Mouse (Mus musculus): ENCODE measurements around the gene Zcwpw1.
A peak's percentile ranks its signal among the peaks of the same experiment; 100 is the strongest.

Zcwpw1 gene

DNA sequence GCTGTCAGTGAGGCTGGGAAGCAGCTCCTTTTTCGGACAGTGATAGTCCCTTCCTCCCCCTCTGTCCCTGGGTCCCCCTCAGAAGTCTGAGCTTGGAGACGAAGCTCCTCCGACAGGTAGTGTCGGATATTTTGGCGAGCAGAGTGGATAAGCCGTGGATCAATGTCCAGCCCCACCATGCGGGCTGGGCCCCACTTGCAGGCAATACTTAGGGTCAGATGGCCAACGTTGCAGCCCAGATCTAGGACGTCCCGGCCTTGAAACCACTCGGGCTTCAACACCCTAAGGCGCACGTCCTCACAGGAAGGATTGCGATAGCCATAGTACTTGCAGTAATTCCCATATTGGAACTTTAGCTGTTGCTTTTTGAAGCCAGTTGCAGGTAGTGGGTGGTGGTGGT lies 3.1 kb upstream of the Zcwpw1 start:
- DNase-seq (ENCODE audit: low spot score) = no peak

DNA sequence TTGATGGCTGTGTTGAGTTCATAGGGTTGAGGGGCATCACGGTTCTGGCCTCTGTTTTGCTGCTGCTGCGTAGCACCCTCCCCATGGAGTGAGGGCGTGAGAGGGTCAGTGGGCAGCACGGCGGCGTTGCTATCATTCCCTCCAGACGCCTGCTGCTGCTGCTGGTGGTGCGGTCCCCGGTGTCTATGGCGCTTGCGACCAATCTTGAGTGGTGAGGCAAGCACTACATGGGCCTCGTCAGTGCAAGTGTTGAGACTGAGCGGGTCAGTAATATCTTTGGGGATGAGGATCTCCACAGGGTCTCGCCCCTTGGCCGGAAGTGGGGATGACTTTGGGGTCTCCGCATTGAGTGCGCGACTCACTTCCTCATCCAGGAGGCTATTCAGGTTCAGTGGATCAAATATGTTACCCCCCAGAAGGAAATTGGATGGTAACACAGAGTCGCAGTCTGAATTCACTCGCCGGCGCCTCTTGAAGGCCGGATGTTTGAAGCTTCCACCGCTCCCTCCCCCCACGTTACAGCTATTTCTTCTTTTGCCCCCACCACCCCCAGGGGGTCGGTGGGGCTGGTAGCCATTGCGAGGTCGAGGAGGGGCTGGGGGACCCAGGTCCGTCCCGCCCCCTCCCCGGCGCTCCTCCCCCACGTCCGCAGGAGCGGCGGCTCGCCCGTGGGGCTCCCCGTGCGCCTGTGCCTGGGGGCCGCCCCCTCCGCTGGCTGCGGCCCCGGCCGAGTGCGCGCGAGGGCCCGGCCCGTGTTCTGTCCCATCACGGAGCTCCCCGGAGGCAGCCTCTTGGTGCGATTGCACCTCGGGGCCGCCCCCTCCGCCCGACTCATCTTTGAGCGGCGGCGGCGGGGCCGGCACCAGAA lies 2.2 kb upstream of the Zcwpw1 start:
- no peak for DNase-seq (ENCODE audit: low spot score)

DNA sequence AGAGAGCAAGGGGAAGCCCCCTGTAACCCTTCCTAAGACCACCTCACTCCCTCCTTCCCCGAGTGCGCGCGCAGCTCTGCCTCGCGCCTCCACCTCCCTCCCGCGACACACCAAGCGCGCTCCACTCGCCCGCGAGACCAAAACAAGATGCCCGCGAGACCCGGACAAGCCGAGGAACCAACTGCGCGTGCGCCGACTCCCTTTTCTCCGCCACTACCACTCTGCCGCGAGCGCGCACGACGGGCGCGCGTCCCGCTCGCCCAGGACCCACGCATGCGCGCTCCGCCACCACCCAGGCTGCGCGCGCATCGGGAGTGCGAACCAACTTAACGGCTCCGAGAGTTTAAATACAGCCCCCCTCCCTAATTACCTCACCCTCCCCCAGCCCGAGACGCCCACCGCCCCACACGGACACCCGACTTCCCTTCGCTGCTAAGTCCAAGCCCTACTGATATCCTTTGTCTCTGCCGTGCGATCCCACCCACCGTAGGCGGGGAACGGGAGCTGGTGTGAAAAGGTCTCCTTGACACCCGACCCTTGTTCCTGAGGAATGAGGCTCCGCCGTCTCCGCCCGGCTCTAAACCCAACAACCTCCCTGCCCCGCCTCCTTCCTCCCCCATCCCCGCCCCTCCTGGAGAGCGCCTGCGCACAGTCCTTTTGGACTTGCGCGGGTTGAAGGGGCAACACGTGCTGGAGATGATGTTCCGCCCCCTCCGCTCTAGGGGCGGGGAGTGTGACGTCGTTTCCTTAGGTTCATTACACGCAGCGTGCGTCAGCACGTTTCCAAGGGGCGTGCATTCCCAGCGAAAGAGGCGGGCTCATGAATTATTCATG lies 1.3 kb upstream of the Zcwpw1 start:
- peak; percentile 100 for DNase-seq (ENCODE audit: low spot score)

GRCm38 (mm10) chr5:137788171-137788570 lies 573 bp downstream of the Zcwpw1 start:
- peak; percentile 60 for DNase-seq (ENCODE audit: low spot score)

DNA sequence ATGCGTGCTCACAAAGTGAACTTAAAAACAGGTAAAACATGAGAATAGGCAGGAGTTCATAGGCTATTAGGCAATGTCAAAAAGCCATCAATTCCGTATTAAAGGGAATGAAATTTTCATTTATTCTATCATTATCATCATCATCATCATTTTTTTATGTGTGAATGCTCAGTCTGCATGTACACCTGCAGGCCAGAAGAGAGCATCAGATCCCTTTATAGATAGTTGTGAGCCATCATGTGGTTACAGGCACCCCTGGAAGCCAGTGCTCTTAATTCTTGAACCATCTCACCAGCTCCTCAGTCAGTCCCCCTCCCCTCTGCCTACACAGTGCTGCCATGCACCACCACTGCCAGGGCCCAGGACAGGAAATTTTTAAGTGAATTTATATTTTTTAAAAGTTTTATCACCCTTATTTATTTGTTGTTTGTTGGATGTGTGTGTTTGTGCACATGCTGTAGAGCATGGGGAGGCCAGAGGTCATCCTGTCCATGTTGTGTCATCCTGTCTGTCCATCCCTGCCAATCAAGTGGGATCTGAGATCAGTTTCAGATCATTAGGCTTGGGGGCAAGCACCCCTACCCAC lies 1.4 kb downstream of the Zcwpw1 start:
- DNase-seq (ENCODE audit: low spot score) = no peak

GRCm38 (mm10) chr5:137791553-137791952 lies 4.0 kb downstream of the Zcwpw1 start:
- DNase-seq (ENCODE audit: low spot score) = no peak

DNA sequence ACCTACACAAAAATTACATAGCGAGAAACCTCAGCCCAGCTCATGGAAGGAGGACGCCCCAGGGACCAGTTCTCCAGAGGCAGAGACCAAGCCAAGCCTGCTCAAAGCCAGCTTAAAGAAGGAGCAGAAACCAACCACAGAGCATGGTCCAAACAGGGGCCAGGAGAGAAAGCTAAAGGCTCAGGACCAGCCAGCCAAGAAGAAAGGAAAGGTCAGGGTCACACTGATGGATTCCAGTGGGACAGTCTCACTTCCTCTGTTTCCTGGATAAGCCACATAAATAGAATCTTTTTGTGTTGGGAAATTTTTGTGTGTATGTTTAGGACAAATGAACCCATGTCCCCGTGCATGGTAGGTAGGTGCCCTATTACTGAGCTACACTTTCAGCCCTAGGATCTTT lies 9.0 kb downstream of the Zcwpw1 start:
- no peak for DNase-seq (ENCODE audit: low spot score)

GRCm38 (mm10) chr5:137800917-137801316 lies 13.3 kb downstream of the Zcwpw1 start:
- no peak for DNase-seq (ENCODE audit: low spot score)

- no peak for DNase-seq (ENCODE audit: low spot score)
These were observed 18.6 kb downstream of the Zcwpw1 start for GRCm38 (mm10) chr5:137806158-137806557.

DNA sequence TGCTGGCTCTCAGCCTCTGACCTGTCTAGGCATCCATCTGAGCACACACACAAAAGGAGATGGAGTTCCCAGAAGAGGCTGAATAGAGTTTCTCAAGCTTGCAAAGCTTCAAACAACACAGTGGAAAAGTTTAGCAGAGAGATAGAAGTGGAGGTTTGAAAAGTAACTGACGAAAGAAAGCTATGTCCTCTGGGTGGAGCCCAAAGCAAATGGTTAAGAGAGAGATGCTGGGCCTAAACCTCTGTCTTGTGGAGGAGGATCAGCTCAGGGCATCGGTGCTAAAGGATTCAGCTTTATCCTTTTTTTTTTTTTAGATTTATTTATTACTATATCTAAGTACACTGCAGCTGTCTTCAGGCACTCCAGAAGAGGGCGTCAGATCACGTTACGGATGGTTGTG lies 20.7 kb downstream of the Zcwpw1 start:
- no peak for DNase-seq (ENCODE audit: low spot score)

DNA sequence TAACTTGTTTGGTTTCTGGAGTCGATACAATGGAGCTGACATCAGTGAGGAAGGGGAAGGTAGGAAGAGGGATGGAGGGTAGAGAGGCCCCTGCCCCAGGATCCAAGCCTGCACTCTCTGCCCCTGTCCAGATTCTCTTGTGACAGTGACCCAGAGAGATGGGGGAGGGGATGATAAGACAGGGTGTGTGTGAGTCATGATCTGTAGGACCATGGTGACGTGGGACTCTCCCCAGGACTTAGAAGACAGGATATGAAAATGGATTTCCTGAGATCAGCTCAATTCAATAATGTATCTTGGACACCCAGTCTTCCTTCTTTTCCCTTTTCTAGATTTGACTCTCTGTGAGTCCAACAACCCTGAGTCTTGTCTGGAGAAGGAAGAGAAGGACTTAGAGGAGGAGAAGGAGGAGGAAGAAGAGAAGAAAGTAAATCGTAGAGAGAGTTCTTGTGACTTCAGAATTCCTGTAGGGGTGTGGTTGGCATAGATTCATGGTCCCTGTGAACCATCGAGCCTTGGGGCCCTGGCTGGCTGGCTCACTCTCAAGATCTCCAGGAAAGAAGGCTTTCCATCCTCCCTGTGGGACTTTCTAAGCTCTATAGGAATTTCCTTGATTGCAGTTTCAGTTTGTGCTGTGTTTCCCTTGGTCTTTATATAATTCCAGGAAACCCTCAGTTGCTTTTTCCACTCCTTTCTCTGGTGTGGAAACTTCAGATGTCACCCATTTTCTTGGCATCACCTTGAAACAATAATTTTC lies 30.0 kb downstream of the Zcwpw1 start:
- DNase-seq (ENCODE audit: low spot score) = peak; percentile 25

- DNase-seq (ENCODE audit: low spot score) = peak; percentile 20
These were observed 34.5 kb downstream of the Zcwpw1 start for GRCm38 (mm10) chr5:137822126-137822525.

GRCm38 (mm10) chr5:137822602-137823001 lies 35.0 kb downstream of the Zcwpw1 start:
- no peak for DNase-seq (ENCODE audit: low spot score)

DNA sequence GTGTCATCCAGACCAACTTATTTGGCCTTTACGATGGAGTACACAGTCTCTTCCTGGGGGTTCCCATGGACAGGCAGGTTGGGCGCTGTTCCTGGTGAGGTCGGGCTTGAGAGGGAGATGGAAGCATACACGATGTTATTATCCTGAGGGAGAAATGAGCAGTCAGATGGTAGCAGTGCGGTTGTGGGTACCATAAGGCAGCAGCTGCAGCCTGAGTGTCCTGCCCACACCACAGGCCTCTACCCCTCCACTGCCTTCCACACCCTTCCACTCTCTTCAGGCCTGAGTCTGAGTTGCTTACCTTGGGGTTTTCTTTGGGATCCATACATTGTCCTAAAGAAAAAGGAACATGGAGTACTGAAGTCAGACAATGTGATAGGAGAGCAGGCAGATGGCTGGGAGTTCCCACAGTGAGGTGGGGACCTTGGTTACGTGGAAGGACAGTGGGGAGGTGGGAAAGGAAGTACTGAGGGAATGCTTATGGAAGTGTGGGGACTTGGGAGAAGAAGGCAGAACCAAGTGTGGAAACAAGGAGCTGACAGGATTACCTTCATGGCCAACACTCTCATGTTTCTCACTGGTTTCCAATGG lies 36.0 kb downstream of the Zcwpw1 start:
- peak; percentile 36 for DNase-seq (ENCODE audit: low spot score)

GRCm38 (mm10) chr5:137825030-137825429 lies 37.4 kb downstream of the Zcwpw1 start:
- peak; percentile 21 for DNase-seq (ENCODE audit: low spot score)

- peak; percentile 16 for DNase-seq (ENCODE audit: low spot score)
These were observed 38.4 kb downstream of the Zcwpw1 start for GRCm38 (mm10) chr5:137825971-137826370.

- DNase-seq (ENCODE audit: low spot score) = peak; percentile 33
These were observed 38.8 kb downstream of the Zcwpw1 start for GRCm38 (mm10) chr5:137826421-137826820.

- DNase-seq (ENCODE audit: low spot score) = peak; percentile 25
These were observed 41.1 kb downstream of the Zcwpw1 start for GRCm38 (mm10) chr5:137828694-137829093.

- DNase-seq (ENCODE audit: low spot score) = peak; percentile 29
These were observed 42.6 kb downstream of the Zcwpw1 start for GRCm38 (mm10) chr5:137830238-137830637.

DNA sequence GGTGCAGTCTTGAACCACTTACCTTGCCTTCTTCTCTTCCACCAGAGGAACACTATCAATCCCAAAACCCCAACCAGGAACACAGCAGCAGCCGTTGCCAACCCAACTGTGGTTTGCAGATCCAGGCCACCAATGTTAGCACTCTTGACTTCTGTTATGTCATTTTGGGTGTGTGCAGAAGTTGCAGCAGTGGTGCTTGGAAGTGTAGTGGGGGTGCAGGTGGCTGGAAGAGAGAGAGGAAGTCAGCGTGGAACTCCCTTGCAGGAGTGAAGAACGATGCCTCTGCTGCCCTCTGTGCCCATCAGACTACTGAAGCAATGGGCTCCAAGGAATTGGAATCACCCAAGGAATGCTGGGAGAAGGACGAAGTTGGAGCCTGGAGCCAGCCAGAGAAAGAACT lies 43.5 kb downstream of the Zcwpw1 start:
- DNase-seq (ENCODE audit: low spot score) = peak; percentile 31

DNA sequence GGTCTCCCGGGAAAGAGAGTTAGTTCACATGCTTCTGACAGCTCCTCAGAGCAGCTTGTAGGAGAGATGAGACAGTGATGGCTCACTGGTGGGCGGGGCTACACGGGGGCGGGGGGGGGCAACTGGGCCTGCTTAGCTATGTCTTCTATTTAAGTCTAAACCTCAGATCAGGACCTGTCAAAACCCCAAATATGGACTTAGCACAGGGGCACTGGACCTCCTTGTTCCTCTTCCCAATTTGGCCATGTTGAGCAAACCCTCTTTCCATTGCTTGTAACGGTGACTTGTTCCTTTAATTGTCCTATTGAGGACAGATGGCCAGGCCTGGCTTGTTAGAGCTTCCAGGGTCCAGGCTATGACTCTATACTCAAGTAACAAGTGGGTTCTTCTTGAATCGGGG lies 43.9 kb downstream of the Zcwpw1 start:
- peak; percentile 17 for DNase-seq (ENCODE audit: low spot score)

GRCm38 (mm10) chr5:137833500-137833899 lies 45.9 kb downstream of the Zcwpw1 start:
- DNase-seq (ENCODE audit: low spot score) = peak; percentile 19
